Mouse (Mus musculus) liver, postnatal 0 days (tissue): ENCODE measurements around the gene Itpr2. TPM values are rescaled to one million over a fixed set of nuclear protein-coding genes. Genes with fewer than 3 reads are reported as not detected.

Experiments used
- ATAC-seq: fragments of 200-750 bp; cut with Nextera tagmentation; 2 replicates; pipeline ENCODE4 v1.8.0; 2017; ENCODE audit warnings: mild to moderate bottlenecking, moderate library complexity
- DNase-seq: peaks from one replicate; pipeline ENCODE4 v3.0.0-alpha.2; 2016
- H3K27ac ChIP-seq: fragments of 300-500 bp; sonication (generic); 2 replicates; pipeline ENCODE4 v1.5.1; 2014; ENCODE audit warnings: antibody characterized with exemption, moderate library complexity, mild to moderate bottlenecking, low read depth
- H3K27me3 ChIP-seq: fragments of 300-500 bp; sonication (generic); 2 replicates; pipeline ENCODE4 v1.6.1; 2014; ENCODE audit warnings: low read length, control low read depth, mixed read lengths; ENCODE audit not compliant: insufficient read depth
- H3K36me3 ChIP-seq: fragments of 300-500 bp; sonication (generic); replicated peaks from 2 replicates; pipeline ENCODE4 v1.6.1; 2014; ENCODE audit warnings: mild to moderate bottlenecking, control low read depth, low read length, moderate library complexity, mixed read lengths; ENCODE audit not compliant: insufficient read depth
- H3K4me1 ChIP-seq: fragments of 300-500 bp; sonication (generic); 2 replicates; pipeline ENCODE4 v1.6.1; 2014; ENCODE audit warnings: antibody characterized with exemption, mild to moderate bottlenecking, control low read depth; ENCODE audit not compliant: insufficient read depth
- H3K4me2 ChIP-seq: fragments of 300-500 bp; sonication (generic); 2 replicates; pipeline ENCODE4 v1.6.1; 2014; ENCODE audit warnings: low read depth, mild to moderate bottlenecking, low read length, moderate library complexity, mixed read lengths
- H3K4me3 ChIP-seq: fragments of 300-500 bp; sonication (generic); 2 replicates; pipeline ENCODE4 v1.5.1; 2014; ENCODE audit warnings: low read depth, low read length
- H3K9ac ChIP-seq: fragments of 300-500 bp; sonication (generic); replicated peaks from 2 replicates; pipeline ENCODE4 v1.6.1; 2014; ENCODE audit warnings: mild to moderate bottlenecking, moderate library complexity
- H3K9me3 ChIP-seq: fragments of 300-500 bp; sonication (generic); 2 replicates; pipeline ENCODE4 v1.6.1; 2016; ENCODE audit warnings: mild to moderate bottlenecking, control low read depth, low read length, mixed read lengths
- CTCF ChIP-seq: sonication (generic); IDR thresholded peaks from 2 replicates; pipeline ENCODE4 v1.5.1; 2016; ENCODE audit warnings: antibody characterized with exemption, low read depth
- EP300 ChIP-seq: IDR thresholded peaks from 2 replicates; pipeline ENCODE4 v1.6.1; 2016; ENCODE audit warnings: antibody characterized with exemption, low read depth, mild to moderate bottlenecking
- WGBS: fragments of 180-500 bp; shearing (Covaris S2); extraction: QIAGEN DNeasy Blood & Tissue Kit; methylation state at CpG from one replicate; pipeline ENCODE4 v1.1.7; 2014; ENCODE audit not compliant: insufficient replicate concordance; 5-methylcytosine and 5-hydroxymethylcytosine counted together
- polyA plus RNA-seq: library from polyadenylated mRNA; unstranded; fragments of >200 nt; fragmentation: Nextera tagmentation; extraction: Ambion mirVana; gene quantifications from 2 replicates; pipeline ENCODE4 v1.2.1, GENCODE M21; 2015

Gene Itpr2
- polyA plus RNA-seq, 1 experiment from 2014 or later = 13.8 TPM

GRCm38 (mm10) chr6:146500771-146501170, 1.3 kb downstream of the Itpr2 start:
- Histone ChIP-seq H3K4me3 (peak overlapping the region; percentile 65), H3K4me1 (peaks cover 18% of the 10 kb centered on the region), H3K27me3 (no peaks in the 10 kb centered on the region), H3K4me2 (peak overlapping the region; percentile 93), H3K36me3 (no peaks in the 10 kb centered on the region), H3K27ac (peak overlapping the region; percentile 94), H3K9ac (peak overlapping the region; percentile 75), H3K9me3 (no peaks in the 10 kb centered on the region)
- TF ChIP-seq CTCF (no peak), EP300 (no peak)
- WGBS = 46% methylated on average over 5 of the region's 5 CpGs
- no peak for ATAC-seq
- DNase-seq = no peak

- WGBS = 58% methylated on average over 6 of the region's 6 CpGs
- Histone ChIP-seq H3K9ac (no peak overlapping the region), H3K4me1 (peaks cover 19% of the 10 kb centered on the region), H3K4me3 (0 out of 2 replicates have a peak overlapping the region, but pooled peaks have one; percentile 65), H3K27ac (peak overlapping the region; percentile 94; the same call in 1 of the 2 replicates), H3K4me2 (peak overlapping the region; percentile 93), H3K27me3 (no peaks in the 10 kb centered on the region), H3K36me3 (no peaks in the 10 kb centered on the region), H3K9me3 (no peaks in the 10 kb centered on the region)
- DNase-seq (no peak), ATAC-seq (no peak)
- TF ChIP-seq CTCF = no peak
- TF ChIP-seq EP300 = no peak
Measured at GRCm38 (mm10) chr6:146500206-146500605, 1.8 kb downstream of the Itpr2 start.

- H3K36me3 ChIP-seq = no peaks in the 10 kb centered on the region
- 77% methylated on average over 4 of the region's 4 CpGs for WGBS
- H3K27me3 ChIP-seq = no peaks in the 10 kb centered on the region
- DNase-seq = no peak
- no peak overlapping the region for H3K4me3 ChIP-seq
- peaks cover 24% of the 10 kb centered on the region for H3K4me1 ChIP-seq
- ATAC-seq = no peak
- H3K27ac ChIP-seq = no peak overlapping the region
- no peak overlapping the region for H3K9ac ChIP-seq
- no peaks in the 10 kb centered on the region for H3K9me3 ChIP-seq
- 0 out of 2 replicates have a peak overlapping the region, but pooled peaks have one; percentile 93 for H3K4me2 ChIP-seq
- TF ChIP-seq CTCF = no peak
- TF ChIP-seq EP300 = no peak
Measured at GRCm38 (mm10) chr6:146499566-146499965, 2.5 kb downstream of the Itpr2 start.

GRCm38 (mm10) chr6:146498416-146498815, 3.6 kb downstream of the Itpr2 start:
- Histone ChIP-seq H3K27me3 (no peaks in the 10 kb centered on the region), H3K36me3 (no peaks in the 10 kb centered on the region), H3K27ac (no peak overlapping the region), H3K4me2 (no peak overlapping the region), H3K4me1 (peaks cover 24% of the 10 kb centered on the region), H3K9me3 (no peaks in the 10 kb centered on the region), H3K4me3 (no peak overlapping the region), H3K9ac (no peak overlapping the region)
- 75% methylated on average over 3 of the region's 3 CpGs for WGBS
- DNase-seq (no peak), ATAC-seq (no peak)
- TF ChIP-seq EP300 (no peak), CTCF (no peak)

- Histone ChIP-seq H3K9ac (no peak overlapping the region), H3K27me3 (no peaks in the 10 kb centered on the region), H3K9me3 (no peaks in the 10 kb centered on the region), H3K36me3 (no peaks in the 10 kb centered on the region), H3K4me1 (peaks cover 28% of the 10 kb centered on the region), H3K4me3 (no peak overlapping the region), H3K27ac (no peak overlapping the region), H3K4me2 (no peak overlapping the region)
- 62% methylated on average over 4 of the region's 4 CpGs for WGBS
- DNase-seq = no peak
- no peak for ATAC-seq
- TF ChIP-seq EP300 = no peak
- no peak for TF ChIP-seq CTCF
Measured at GRCm38 (mm10) chr6:146497866-146498265, 4.2 kb downstream of the Itpr2 start.

GRCm38 (mm10) chr6:146497435-146497834, 4.6 kb downstream of the Itpr2 start:
- Histone ChIP-seq H3K4me2 (no peak overlapping the region), H3K4me3 (no peak overlapping the region), H3K9me3 (no peaks in the 10 kb centered on the region), H3K27me3 (no peaks in the 10 kb centered on the region), H3K36me3 (no peaks in the 10 kb centered on the region), H3K27ac (no peak overlapping the region), H3K4me1 (peaks cover 27% of the 10 kb centered on the region), H3K9ac (no peak overlapping the region)
- DNase-seq = no peak
- no peak for ATAC-seq
- TF ChIP-seq EP300 = no peak
- TF ChIP-seq CTCF = no peak
- 68% methylated on average over 3 of the region's 3 CpGs for WGBS

- Histone ChIP-seq H3K4me2 (no peak overlapping the region), H3K36me3 (no peaks in the 10 kb centered on the region), H3K9me3 (no peaks in the 10 kb centered on the region), H3K4me1 (peaks cover 36% of the 10 kb centered on the region), H3K4me3 (no peak overlapping the region), H3K27me3 (no peaks in the 10 kb centered on the region), H3K27ac (peak overlapping the region; percentile 45), H3K9ac (no peak overlapping the region)
- TF ChIP-seq EP300 (0 out of 2 replicates have a peak, but pooled peaks have one; percentile 24), CTCF (no peak)
- DNase-seq = no peak
- 55% methylated on average over 2 of the region's 2 CpGs for WGBS
- ATAC-seq = 0 out of 2 replicates have a peak, but pooled peaks have one; percentile 8
Measured at GRCm38 (mm10) chr6:146491680-146492079, 10.3 kb downstream of the Itpr2 start.
